Mouse (Mus musculus) brain, adult 2 months (tissue): ENCODE data around the gene Sla2.
"Not testable (repeated sequence)": the region's sequence is repeated elsewhere in the genome, so short reads cannot be mapped to it uniquely, and the experiment has no call there.

Source experiments
- DNase-seq: peaks from one replicate; pipeline ENCODE4 v3.0.0; 2011; ENCODE audit warnings: low read depth, low spot score

Sla2 gene

GRCm38 (mm10) chr2:156840301-156841027 lies 46.5 kb downstream of the Sla2 start:
- peak; percentile 30 for DNase-seq

- DNase-seq = no peak
Measured at GRCm38 (mm10) chr2:156839319-156840191, 47.4 kb downstream of the Sla2 start, which contains the start of gene Tgif2. TSS of gene Tgif2 (plus strand) at chr2:156840007.

- no peak for DNase-seq
Measured at GRCm38 (mm10) chr2:156838839-156839238, 48.2 kb downstream of the Sla2 start.

- DNase-seq = no peak
Measured at GRCm38 (mm10) chr2:156834336-156834735, 52.7 kb downstream of the Sla2 start.

GRCm38 (mm10) chr2:156825128-156825527 lies 61.9 kb downstream of the Sla2 start:
- DNase-seq = not testable (repeated sequence)
